Mouse (Mus musculus): Measurements from ENCODE around the gene Gm21310. TPM values are rescaled to one million over a fixed set of nuclear protein-coding genes. Genes with fewer than 3 reads are reported as not detected.

Gene Gm21310
- polyA plus RNA-seq (2017; shearing (Covaris generic)) = not detected

GRCm38 (mm10) chrY:10147083-10147482 lies at the start of gene Gm21310:
TSS of gene Gm21310 (minus strand) at chrY:10147183.

Other genes with a start within 250 kb of the Gm21310 start
- gene Gm20834, start 177.4 kb upstream of the Gm21310 start, polyA plus RNA-seq (2017; shearing (Covaris generic)) = not detected